Mouse (Mus musculus): ENCODE results near the gene Pole3. TPM values are rescaled to one million over a fixed set of nuclear protein-coding genes. Genes with fewer than 3 reads are reported as not detected.

The Pole3 gene
- polyA plus RNA-seq, 1 experiment from 2014 or later = 96.4 TPM

DNA sequence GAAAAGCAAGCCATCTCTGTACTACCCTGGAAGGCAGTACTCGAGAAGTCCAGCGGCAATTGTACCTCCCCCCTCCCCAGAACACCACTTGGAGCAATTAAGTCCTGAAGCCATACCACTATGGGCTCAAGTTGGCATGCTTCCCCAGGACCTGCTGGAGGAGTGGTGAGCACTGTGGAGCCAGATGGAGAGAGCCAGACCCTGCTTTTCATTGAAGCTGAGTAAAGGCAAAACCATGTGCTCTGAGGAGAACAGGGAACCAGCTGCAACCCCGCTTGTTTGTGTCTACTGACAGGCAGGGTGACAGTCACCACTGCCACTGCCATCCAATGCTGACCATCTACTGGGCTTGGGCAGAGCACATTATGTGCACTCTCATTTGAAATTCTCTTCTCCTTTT, 16.9 kb upstream of the Pole3 start:
- WGBS = 78% methylated on average over 3 of the region's 3 CpGs
- TF ChIP-seq CTCF (IDR thresholded peaks at IDR 0.05; ENCODE audit: low read depth) = no peak
- Histone ChIP-seq H3K4me1 (ENCODE audit: insufficient read depth) (no peaks in the 10 kb centered on the region), H3K27me3 (ENCODE audit: insufficient read depth, low read length) (no peaks in the 10 kb centered on the region), H3K9ac (no peak overlapping the region), H3K27ac (ENCODE audit: low read depth) (no peak overlapping the region), H3K36me3 (ENCODE audit: insufficient read depth) (no peaks in the 10 kb centered on the region), H3K4me3 (ENCODE audit: low read depth, low read length) (no peak overlapping the region), H3K9me3 (ENCODE audit: low read depth, low read length) (no peaks in the 10 kb centered on the region), H3K4me2 (no peak overlapping the region)
- DNase-seq = no peak
- no peak for ATAC-seq (ENCODE audit: insufficient read depth)

DNA sequence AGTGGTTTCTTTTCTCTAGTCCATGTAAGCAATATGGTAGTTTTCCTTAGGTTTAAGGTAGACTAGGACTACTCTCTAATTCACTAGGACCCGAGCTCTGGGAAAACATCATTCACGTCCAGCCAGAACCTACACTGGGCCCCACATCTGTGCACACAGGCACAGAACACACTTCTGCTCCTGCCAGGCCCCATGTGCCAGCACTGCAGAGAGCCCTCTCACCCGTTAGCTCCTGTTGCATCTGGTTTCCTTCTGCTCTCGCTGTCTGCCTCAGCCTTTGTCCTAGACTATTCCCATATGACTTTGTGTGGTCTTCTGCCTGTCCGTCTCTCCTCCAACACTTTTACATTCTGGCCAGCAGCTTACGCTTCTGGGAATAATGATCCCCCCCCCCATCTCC, 8.9 kb upstream of the Pole3 start:
- WGBS = 58% methylated on average over 6 of the region's 6 CpGs
- Histone ChIP-seq H3K4me3 (ENCODE audit: low read depth, low read length) (no peak overlapping the region), H3K4me2 (no peak overlapping the region), H3K27ac (ENCODE audit: low read depth) (no peak overlapping the region), H3K9me3 (ENCODE audit: low read depth, low read length) (no peaks in the 10 kb centered on the region), H3K4me1 (ENCODE audit: insufficient read depth) (no peaks in the 10 kb centered on the region), H3K36me3 (ENCODE audit: insufficient read depth) (no peaks in the 10 kb centered on the region), H3K27me3 (ENCODE audit: insufficient read depth, low read length) (no peaks in the 10 kb centered on the region), H3K9ac (no peak overlapping the region)
- no peak for DNase-seq
- ATAC-seq (ENCODE audit: insufficient read depth) = no peak
- no peak for TF ChIP-seq CTCF (IDR thresholded peaks at IDR 0.05; ENCODE audit: low read depth)

DNA sequence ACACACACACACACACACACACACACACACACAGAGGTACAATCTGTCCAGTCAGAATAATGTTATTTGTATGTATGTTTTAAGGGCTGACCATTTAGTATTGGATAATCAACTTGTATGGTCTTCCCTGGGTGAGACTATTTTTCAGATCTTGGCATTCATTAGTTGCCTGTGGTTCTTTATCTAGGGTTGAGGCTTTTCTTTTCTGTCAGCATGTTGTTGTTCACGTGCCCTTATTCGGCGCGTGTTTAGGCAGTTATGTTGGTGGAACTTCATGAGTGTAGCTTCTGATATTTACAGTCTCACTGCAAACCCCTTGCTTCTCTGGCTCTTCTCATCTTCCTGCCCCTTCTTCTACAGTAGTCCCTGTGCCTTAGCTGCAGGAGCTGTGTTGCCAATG, 2.8 kb upstream of the Pole3 start:
- Histone ChIP-seq H3K4me3 (ENCODE audit: low read depth, low read length) (no peak overlapping the region), H3K27me3 (ENCODE audit: insufficient read depth, low read length) (no peaks in the 10 kb centered on the region), H3K36me3 (ENCODE audit: insufficient read depth) (peaks cover 6% of the 10 kb centered on the region; the same call in 1 of the 2 replicates), H3K4me2 (no peak overlapping the region), H3K9me3 (ENCODE audit: low read depth, low read length) (no peaks in the 10 kb centered on the region), H3K9ac (no peak overlapping the region), H3K27ac (ENCODE audit: low read depth) (no peak overlapping the region), H3K4me1 (ENCODE audit: insufficient read depth) (peaks cover 6% of the 10 kb centered on the region)
- WGBS = 81% methylated on average over 4 of the region's 4 CpGs
- TF ChIP-seq CTCF (IDR thresholded peaks at IDR 0.05; ENCODE audit: low read depth) = no peak
- DNase-seq = no peak
- ATAC-seq (ENCODE audit: insufficient read depth) = no peak

DNA sequence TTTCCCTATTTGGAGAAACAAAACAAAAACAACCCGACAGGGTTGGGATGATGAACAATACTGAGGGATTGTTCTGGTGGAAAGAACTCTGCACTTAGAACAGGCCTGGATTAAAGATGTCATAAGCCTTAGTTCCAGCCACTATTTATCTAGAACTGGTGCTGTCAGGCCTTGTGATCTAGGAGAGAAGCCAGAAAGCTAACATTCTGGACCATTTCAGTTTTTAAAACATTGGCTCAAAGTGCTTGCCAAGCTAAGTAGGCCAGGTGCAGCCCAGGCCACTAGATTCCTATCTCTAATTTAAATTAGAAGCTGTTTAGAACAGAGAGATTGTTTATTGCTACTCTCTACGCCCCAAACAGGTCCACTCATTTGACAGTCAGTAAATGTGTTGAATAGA, 1.4 kb upstream of the Pole3 start:
- peaks cover 12% of the 10 kb centered on the region; the same call in 1 of the 2 replicates for H3K36me3 ChIP-seq (ENCODE audit: insufficient read depth)
- no peak overlapping the region for H3K27ac ChIP-seq (ENCODE audit: low read depth)
- DNase-seq = no peak
- H3K9ac ChIP-seq = no peak overlapping the region
- H3K4me1 ChIP-seq (ENCODE audit: insufficient read depth) = peaks cover 6% of the 10 kb centered on the region
- H3K4me2 ChIP-seq = no peak overlapping the region
- H3K9me3 ChIP-seq (ENCODE audit: low read depth, low read length) = no peaks in the 10 kb centered on the region
- TF ChIP-seq CTCF (IDR thresholded peaks at IDR 0.05; ENCODE audit: low read depth) = no peak
- WGBS = 67% methylated on average over 2 of the region's 2 CpGs
- no peaks in the 10 kb centered on the region for H3K27me3 ChIP-seq (ENCODE audit: insufficient read depth, low read length)
- ATAC-seq (ENCODE audit: insufficient read depth) = no peak
- no peak overlapping the region for H3K4me3 ChIP-seq (ENCODE audit: low read depth, low read length)

DNA sequence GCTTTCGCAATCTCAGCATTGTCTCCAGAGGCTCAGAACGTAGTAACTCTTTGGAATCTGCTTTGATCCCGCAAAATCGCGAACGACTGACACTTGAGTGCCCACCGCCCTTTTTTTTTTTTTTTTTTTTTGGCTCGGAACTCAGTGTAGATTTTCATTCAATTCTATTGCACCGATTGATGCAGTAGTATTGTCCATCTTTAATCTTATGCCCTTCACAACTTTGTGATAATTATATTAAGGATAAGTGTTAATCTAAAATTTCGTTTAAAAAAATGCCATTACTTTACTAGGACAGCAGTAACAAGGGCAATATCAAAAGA, 582 bp upstream of the Pole3 start:
- Histone ChIP-seq H3K9ac (peak overlapping the region; percentile 25; the same call in 1 of the 2 replicates), H3K9me3 (ENCODE audit: low read depth, low read length) (no peaks in the 10 kb centered on the region)
- no peak for DNase-seq

DNA sequence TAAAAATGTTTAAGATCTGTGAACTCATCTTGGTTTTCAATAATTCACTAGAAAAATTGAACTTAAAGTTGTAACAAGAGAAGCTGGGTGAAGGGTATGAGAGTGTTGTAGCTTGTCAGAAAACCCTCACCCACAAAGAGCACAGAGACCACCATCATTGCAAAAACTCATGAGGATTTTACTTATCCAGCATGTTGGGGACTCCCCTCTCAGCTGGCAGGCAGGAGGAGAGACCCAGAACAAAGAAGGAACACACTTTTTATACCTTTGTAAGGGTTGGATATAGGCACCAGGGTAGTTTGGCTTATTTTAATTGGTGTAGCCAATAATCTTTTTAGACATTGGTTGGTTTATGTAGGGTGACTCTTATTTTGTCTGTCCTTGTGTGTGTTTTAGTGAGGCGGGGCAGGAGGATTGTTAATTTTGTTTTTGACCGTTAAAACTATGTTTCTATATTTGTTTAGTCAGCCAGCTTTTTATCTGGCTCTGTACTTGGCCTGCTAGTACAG, 3.9 kb downstream of the Pole3 start:
- ATAC-seq (ENCODE audit: insufficient read depth) (no peak), DNase-seq (no peak)
- Histone ChIP-seq H3K27me3 (ENCODE audit: insufficient read depth, low read length) (no peaks in the 10 kb centered on the region), H3K4me3 (ENCODE audit: low read depth, low read length) (no peak overlapping the region), H3K4me1 (ENCODE audit: insufficient read depth) (peaks cover 26% of the 10 kb centered on the region), H3K36me3 (ENCODE audit: insufficient read depth) (peaks cover 12% of the 10 kb centered on the region; the same call in 1 of the 2 replicates), H3K9ac (no peak overlapping the region), H3K27ac (ENCODE audit: low read depth) (no peak overlapping the region), H3K9me3 (ENCODE audit: low read depth, low read length) (no peaks in the 10 kb centered on the region), H3K4me2 (no peak overlapping the region)
- no peak for TF ChIP-seq CTCF (IDR thresholded peaks at IDR 0.05; ENCODE audit: low read depth)
- 87% methylated on average over 2 of the region's 2 CpGs for WGBS

More for the DNA sequence above, 582 bp upstream of the Pole3 start:
- WGBS = 2% methylated on average over 10 of the region's 10 CpGs
- peak overlapping the region; percentile 93 for H3K4me2 ChIP-seq
- ATAC-seq (ENCODE audit: insufficient read depth) = no peak
- peaks cover 12% of the 10 kb centered on the region; the same call in 1 of the 2 replicates for H3K36me3 ChIP-seq (ENCODE audit: insufficient read depth)
- H3K27ac ChIP-seq (ENCODE audit: low read depth) = no peak overlapping the region
- no peak for TF ChIP-seq CTCF (IDR thresholded peaks at IDR 0.05; ENCODE audit: low read depth)
- H3K4me3 ChIP-seq (ENCODE audit: low read depth, low read length) = peak overlapping the region; percentile 86
- peaks cover 6% of the 10 kb centered on the region for H3K4me1 ChIP-seq (ENCODE audit: insufficient read depth)
- H3K27me3 ChIP-seq (ENCODE audit: insufficient read depth, low read length) = no peaks in the 10 kb centered on the region

DNA sequence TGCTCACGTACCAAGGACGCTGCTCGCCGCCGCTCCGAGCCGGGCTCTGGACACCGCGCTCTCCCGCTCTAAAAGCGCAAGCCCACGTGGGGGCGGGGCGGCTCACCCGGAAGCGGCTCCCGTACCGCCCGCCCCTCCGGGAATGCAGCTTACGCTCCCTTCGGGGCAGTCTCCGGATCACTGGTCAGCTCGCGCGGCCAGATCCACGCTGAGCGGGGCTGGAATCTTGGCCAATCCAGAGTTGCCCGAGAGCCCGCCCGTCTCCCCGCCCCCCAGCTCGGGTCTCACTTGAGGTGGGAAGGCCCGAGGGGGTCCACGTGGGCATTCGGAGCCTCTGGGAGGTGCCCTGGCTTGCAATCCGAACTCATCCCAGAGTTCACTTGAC, 5.0 kb downstream of the Pole3 start, which contains the start of gene Alad:
Alad (minus strand) TSS at position 70 of the 385 bp plus-strand sequence.
- peak within 1 kb of the TSS; percentile 72 for H3K4me3 ChIP-seq (ENCODE audit: low read depth, low read length)
- peak within 1 kb of the TSS; percentile 76 for H3K9ac ChIP-seq
- peak within 1 kb of the TSS; percentile 92 for H3K27ac ChIP-seq (ENCODE audit: low read depth)
- TF ChIP-seq CTCF (IDR thresholded peaks at IDR 0.05; ENCODE audit: low read depth) = no peak
- H3K27me3 ChIP-seq (ENCODE audit: insufficient read depth, low read length) = no peaks in the 10 kb centered on the region
- peaks cover 12% of the 10 kb centered on the region; the same call in 1 of the 2 replicates for H3K36me3 ChIP-seq (ENCODE audit: insufficient read depth)
- ATAC-seq (ENCODE audit: insufficient read depth) (peak; percentile 89), DNase-seq (peak; percentile 95)
- WGBS = 1% methylated on average over 37 of the region's 37 CpGs
- no peaks in the 10 kb centered on the region for H3K9me3 ChIP-seq (ENCODE audit: low read depth, low read length)
- peaks cover 32% of the 10 kb centered on the region for H3K4me1 ChIP-seq (ENCODE audit: insufficient read depth)
- peak within 1 kb of the TSS; percentile 81 for H3K4me2 ChIP-seq

Data from lung, embryonic 14.5 days (tissue).